Mouse (Mus musculus) stomach, postnatal 0 days (tissue): ENCODE measurements around the gene Ppfibp1.

ENCODE experiments used
- CTCF ChIP-seq: IDR thresholded peaks from 2 replicates; pipeline ENCODE4 v1.5.1; 2016; ENCODE audit warnings: antibody characterized with exemption, low read depth, mild to moderate bottlenecking, moderate library complexity
- EP300 ChIP-seq: optimal IDR thresholded peaks from 2 replicates; pipeline ENCODE3; 2016; ENCODE audit warnings: antibody characterized with exemption

- TF ChIP-seq EP300: no peak
- no peak for TF ChIP-seq CTCF
Observed at GRCm38 (mm10) chr6:147024761-147025160, 136.5 kb downstream of the Ppfibp1 start.
